Mouse (Mus musculus): ENCODE data around the gene Limd1.

DNA sequence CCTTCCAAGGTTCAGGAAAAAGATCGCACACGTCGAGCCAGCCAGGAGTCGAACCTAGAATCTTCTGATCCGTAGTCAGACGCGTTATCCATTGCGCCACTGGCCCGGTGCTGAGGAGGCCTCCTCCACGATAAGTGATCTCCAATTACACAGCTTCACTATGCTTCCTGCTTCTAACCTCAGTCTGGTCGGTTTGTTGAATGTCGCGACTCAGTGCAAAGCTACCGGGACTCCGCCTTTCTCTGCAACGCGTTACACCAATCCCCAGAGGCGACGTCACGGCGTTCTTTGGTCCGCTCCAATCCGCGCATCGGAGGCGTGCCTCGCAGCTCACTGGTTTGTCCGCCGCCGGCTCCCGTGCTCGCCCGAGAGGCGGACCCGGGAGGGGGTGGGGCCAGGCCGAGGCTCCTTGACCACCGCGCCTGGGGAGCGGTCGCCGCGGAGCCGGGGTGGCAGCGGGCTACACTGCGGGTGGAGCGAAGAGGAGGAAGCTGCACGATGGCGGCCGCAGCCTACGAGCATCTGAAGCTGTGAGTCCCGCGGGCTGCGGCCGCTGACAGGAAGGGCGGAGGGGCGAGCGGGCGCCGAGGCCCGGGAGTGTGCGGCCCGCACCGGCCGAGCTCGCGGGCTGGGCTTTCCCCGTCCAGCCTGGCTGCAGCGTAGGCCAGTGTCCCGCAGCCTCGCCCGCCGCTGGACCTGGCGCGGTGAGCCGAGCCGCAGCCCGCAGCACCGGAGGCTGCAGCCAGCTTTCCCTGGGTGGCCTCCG lies 51.1 kb downstream of the Limd1 start, which contains the start of gene Sacm1l:
- TF ChIP-seq TAL1 (conservative IDR thresholded peaks at IDR 0.05; ENCODE audit: low read depth, low read length) (no peak), CTCF (IDR thresholded peaks at IDR 0.05; ENCODE audit: low read depth, low read length) (no peak)

Measured in G1E (cell line).